Mouse (Mus musculus) splenic B cell, adult 2 months (primary cell): ENCODE data around the gene Kbtbd6.
"Not testable (repeated sequence)": the region's sequence is repeated elsewhere in the genome, so short reads cannot be mapped to it uniquely, and the experiment has no call there.

ENCODE experiments used
- DNase-seq: peaks from one replicate; pipeline ENCODE4 v3.0.0-alpha.2; 2011; ENCODE audit warnings: low read depth, low spot score
- H3K27me3 ChIP-seq: 2 replicates; pipeline ENCODE4 v1.6.1; 2012; ENCODE audit warnings: mild to moderate bottlenecking, low read length, moderate library complexity, mixed read lengths; ENCODE audit not compliant: control insufficient read depth, poor library complexity, insufficient read depth, severe bottlenecking
- H3K36me3 ChIP-seq: 2 replicates; pipeline ENCODE4 v1.6.1; 2012; ENCODE audit warnings: mild to moderate bottlenecking, low read length, moderate library complexity, mixed read lengths; ENCODE audit not compliant: control insufficient read depth, poor library complexity, insufficient read depth, severe bottlenecking

Gene Kbtbd6

DNA sequence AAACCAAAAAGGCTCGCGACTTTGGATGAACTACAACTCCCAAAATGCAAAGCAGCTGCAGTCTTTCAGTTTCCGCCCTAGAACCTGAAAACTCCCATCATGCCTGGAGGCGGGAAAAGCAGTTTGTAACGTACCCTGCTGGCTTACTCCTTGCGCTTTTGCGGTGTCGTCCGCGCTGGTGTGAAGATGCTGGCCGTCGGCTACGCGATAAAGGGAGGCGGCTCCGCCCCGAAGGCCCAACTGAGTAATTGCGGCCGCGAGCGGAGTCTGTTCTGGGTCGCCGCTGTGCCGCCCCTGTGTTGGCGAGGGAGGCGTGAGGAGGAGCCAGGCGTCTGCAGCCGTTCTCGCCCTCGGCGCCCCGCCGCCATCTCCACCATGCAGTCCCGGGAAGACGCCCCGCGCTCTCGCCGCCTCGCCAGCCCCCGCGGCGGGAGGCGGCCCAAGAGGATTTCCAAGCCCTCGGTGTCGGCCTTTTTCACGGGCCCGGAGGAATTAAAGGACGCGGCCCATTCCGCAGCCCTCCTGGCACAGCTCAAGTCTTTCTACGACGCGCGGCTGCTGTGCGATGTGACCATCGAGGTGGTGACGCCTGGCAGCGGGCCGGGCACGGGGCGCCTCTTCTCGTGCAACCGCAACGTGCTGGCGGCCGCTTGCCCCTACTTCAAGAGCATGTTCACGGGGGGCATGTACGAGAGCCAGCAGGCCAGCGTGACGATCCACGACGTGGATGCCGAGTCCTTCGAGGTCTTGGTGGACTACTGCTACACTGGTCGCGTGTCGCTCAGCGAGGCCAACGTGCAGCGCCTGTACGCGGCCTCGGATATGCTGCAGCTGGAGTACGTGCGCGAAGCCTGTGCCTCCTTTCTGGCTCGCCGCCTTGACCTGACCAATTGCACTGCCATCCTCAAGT, at the start of gene Kbtbd6:
TSS of gene Kbtbd6 (plus strand) at position 155 of the 910 bp plus-strand sequence.
- not testable (repeated sequence) for H3K27me3 ChIP-seq, H3K36me3 ChIP-seq
- peak; percentile 89 for DNase-seq

DNA sequence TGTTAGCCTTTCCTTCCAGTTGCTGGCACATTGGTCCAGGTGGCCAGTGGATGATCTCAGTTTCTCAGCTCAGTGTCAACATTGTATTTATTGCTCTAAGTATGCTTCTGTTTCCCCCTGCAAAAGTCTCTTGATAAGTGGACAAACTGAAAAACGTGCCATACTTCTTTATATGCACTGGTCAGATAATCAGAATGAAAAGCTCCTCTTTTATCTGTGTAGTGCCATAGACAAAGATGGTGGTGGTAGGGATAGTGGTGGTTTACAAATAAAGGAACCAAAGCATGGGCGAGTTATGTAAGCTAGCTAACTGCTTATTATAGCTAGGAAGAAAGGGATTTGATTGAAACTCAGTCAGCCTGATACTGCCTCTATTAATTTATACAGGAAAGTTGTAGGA, 44.0 kb upstream of the Kbtbd6 start:
- Histone ChIP-seq H3K27me3 (0 out of 2 replicates have a peak, but pooled peaks cover 2% of the 10 kb centered on the region), H3K36me3 (no peaks in the 10 kb centered on the region)
- no peak for DNase-seq

- Histone ChIP-seq H3K36me3 (no peaks in the 10 kb centered on the region; the same call in 1 of the 2 replicates), H3K27me3 (0 out of 2 replicates have a peak, but pooled peaks cover 2% of the 10 kb centered on the region)
- no peak for DNase-seq
Measured at GRCm38 (mm10) chr14:79409278-79409830, 42.3 kb upstream of the Kbtbd6 start.

DNA sequence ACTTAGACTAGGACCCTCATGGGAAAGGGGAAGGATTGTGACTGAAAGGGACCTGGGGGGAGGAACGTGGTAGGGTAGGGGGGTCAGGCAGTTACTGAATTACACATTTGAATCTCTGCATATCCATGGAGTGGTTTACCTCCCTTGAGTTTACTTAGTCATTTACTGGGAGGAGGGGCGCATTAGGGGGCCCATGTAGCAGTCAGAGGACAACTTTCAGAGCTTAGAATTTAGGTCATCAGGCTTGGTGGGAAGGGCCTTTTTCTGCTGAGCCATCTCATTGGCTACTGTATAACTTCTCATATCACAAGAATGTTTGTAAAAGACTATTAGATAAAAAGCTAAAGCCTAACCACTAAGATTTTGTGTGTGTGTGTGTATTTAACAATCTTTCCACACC, 41.0 kb upstream of the Kbtbd6 start:
- Histone ChIP-seq H3K36me3 (no peaks in the 10 kb centered on the region; the same call in 1 of the 2 replicates), H3K27me3 (0 out of 2 replicates have a peak, but pooled peaks cover 2% of the 10 kb centered on the region)
- DNase-seq, result no peak

DNA sequence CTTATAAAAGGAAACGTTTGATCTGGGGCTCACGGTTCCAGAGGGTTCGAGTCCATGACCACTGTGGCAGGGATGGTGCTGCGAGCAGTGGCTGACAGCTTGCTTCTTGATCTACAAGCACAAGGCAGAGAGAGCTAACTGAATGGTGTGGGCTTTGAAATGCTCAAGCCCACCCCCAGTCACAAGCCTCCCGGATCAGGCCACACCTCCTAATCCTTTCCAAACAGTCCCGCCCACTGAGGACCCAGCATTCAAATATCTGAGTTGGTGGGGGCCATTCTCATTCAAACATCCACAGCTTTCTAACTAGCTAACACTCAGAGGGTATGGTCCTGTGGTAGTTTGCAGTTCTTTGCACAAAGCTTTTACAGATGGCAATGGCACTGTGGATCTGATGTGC, 38.5 kb upstream of the Kbtbd6 start:
- H3K27me3 ChIP-seq, result no peaks in the 10 kb centered on the region
- no peak for DNase-seq
- no peaks in the 10 kb centered on the region; the same call in 1 of the 2 replicates for H3K36me3 ChIP-seq

- Histone ChIP-seq H3K27me3 (no peaks in the 10 kb centered on the region), H3K36me3 (peaks cover 1% of the 10 kb centered on the region; the same call in 1 of the 2 replicates)
- no peak for DNase-seq
Measured at GRCm38 (mm10) chr14:79420083-79420685, 31.5 kb upstream of the Kbtbd6 start.

GRCm38 (mm10) chr14:79425979-79426729, 25.5 kb upstream of the Kbtbd6 start, which contains the start of gene Kbtbd7:
Gene Kbtbd7 (plus strand): TSS chr14:79426511.
- peak; percentile 96 for DNase-seq
- H3K27me3 ChIP-seq, result no peaks in the 10 kb centered on the region
- no peaks in the 10 kb centered on the region for H3K36me3 ChIP-seq

DNA sequence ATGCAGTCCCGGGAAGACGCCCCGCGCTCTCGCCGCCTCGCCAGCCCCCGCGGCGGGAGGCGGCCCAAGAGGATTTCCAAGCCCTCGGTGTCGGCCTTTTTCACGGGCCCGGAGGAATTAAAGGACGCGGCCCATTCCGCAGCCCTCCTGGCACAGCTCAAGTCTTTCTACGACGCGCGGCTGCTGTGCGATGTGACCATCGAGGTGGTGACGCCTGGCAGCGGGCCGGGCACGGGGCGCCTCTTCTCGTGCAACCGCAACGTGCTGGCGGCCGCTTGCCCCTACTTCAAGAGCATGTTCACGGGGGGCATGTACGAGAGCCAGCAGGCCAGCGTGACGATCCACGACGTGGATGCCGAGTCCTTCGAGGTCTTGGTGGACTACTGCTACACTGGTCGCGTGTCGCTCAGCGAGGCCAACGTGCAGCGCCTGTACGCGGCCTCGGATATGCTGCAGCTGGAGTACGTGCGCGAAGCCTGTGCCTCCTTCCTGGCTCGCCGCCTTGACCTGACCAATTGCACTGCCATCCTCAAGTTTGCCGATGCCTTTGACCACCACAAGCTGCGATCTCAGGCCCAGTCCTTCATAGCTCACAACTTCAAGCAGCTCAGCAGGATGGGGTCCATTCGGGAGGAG, 24.8 kb upstream of the Kbtbd6 start:
- not testable (repeated sequence) for DNase-seq

DNA sequence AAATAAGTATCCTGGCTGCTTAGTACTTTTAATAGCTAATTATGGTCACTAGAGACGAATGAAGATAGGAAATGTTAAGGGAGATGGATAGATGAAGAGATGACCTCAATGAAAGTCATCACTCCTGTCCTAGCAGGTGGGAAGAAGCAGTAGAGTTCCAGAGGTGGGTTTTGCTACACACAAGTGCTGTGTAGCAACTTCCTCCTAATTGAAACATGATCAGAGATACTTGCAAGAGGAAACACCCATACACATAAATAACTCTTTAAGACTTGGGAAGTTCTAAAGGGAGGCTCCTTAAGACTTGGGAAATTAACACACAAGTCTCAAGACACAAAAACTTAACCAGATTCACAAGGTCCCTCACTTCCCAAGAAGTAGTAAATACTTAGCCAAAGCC, 17.6 kb upstream of the Kbtbd6 start:
- Histone ChIP-seq H3K36me3 (no peaks in the 10 kb centered on the region; the same call in 1 of the 2 replicates), H3K27me3 (no peaks in the 10 kb centered on the region)
- no peak for DNase-seq

More for the DNA sequence above, 24.8 kb upstream of the Kbtbd6 start:
- H3K27me3 ChIP-seq, H3K36me3 ChIP-seq: not testable (repeated sequence)

DNA sequence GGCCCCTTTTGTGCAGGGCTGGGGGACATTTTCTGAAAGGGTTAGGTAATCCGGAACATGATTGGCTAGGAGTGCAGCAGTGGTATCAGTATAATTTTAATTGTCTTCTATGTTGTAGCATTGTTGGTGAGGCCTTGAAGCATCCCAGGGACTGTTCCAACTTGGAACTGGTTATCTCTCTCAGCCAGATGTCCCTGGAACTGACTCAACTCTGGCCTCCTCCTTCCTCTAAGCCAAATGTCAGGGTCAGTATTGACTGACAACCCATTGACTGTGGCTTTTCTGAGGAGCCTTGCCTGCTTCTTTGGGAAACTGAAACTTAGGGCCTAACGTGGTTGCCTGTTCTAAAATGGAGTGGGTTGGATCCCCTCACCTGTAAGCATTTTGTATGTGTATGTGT, 11.0 kb upstream of the Kbtbd6 start:
- no peak for DNase-seq
- H3K36me3 ChIP-seq, result no peaks in the 10 kb centered on the region
- no peaks in the 10 kb centered on the region for H3K27me3 ChIP-seq

DNA sequence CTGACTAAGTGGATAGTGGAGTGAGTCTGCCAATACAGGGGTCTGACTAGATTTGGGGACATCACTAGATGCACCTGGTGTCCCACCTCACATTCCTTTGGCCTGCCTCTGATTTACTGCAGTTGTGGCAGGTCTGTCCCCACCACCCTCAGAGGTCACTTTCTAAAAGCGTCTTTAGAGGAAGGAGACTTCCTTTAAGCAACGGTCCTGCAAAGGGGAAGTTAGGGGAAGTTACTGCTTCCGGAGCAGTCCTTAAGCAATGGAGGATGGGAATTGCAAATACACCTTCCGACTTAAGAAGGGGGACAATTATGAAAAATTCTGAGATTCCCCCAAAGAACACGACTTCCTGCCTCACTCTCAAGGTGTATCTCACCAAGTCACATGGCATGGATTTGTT, 10.2 kb upstream of the Kbtbd6 start:
- DNase-seq, result peak; percentile 34
- no peaks in the 10 kb centered on the region for H3K36me3 ChIP-seq
- no peaks in the 10 kb centered on the region for H3K27me3 ChIP-seq

- DNase-seq, result no peak
- H3K36me3 ChIP-seq, result no peaks in the 10 kb centered on the region
- H3K27me3 ChIP-seq, result no peaks in the 10 kb centered on the region
Measured at GRCm38 (mm10) chr14:79444601-79445000, 7.0 kb upstream of the Kbtbd6 start.

- no peak for DNase-seq
- Histone ChIP-seq H3K36me3 (no peaks in the 10 kb centered on the region), H3K27me3 (no peaks in the 10 kb centered on the region)
Measured at GRCm38 (mm10) chr14:79445055-79445620, 6.5 kb upstream of the Kbtbd6 start.

- not testable (repeated sequence) for H3K36me3 ChIP-seq, H3K27me3 ChIP-seq, DNase-seq
Measured at GRCm38 (mm10) chr14:79452591-79452934, 928 bp downstream of the Kbtbd6 start.
